Mouse (Mus musculus): ENCODE measurements around the gene Muc3a.

GRCm38 (mm10) chr5:137193279-137193952 is 18.8 kb downstream of the Muc3a start:
- no peak for TF ChIP-seq CTCF (IDR thresholded peaks at IDR 0.05)
- no peak for TF ChIP-seq POLR2A (IDR thresholded peaks at IDR 0.05; ENCODE audit: insufficient read depth, low read depth, low read length)
- TF ChIP-seq EP300 (IDR thresholded peaks at IDR 0.05; ENCODE audit: insufficient read depth, low read depth, low read length) = no peak

Measured in heart, adult 2 months (tissue).